Mouse (Mus musculus) kidney, adult 2 months (tissue): ENCODE measurements around the gene Hcn4. TPM values are rescaled to one million over a fixed set of nuclear protein-coding genes. Genes with fewer than 3 reads are reported as not detected.

Experiments
- DNase-seq: peaks from one replicate; pipeline ENCODE4 v3.0.0; 2021
- H3K27ac ChIP-seq: fragments of 200-500 bp; 2 replicates; pipeline ENCODE4 v1.5.1; 2012; ENCODE audit warnings: low read depth, low read length, control low read depth, inconsistent platforms; ENCODE audit not compliant: insufficient read depth
- H3K27me3 ChIP-seq: fragments of 200-500 bp; replicated peaks from 2 replicates; pipeline ENCODE4 v1.6.1; 2012; ENCODE audit warnings: mild to moderate bottlenecking, moderate library complexity, low read length, inconsistent platforms; ENCODE audit not compliant: control insufficient read depth, insufficient read depth
- H3K36me3 ChIP-seq: fragments of 200-500 bp; 2 replicates; pipeline ENCODE4 v1.6.1; 2012; ENCODE audit warnings: mild to moderate bottlenecking, moderate library complexity, low read length, inconsistent platforms; ENCODE audit not compliant: control insufficient read depth, insufficient read depth
- H3K4me1 ChIP-seq: fragments of 200-500 bp; 2 replicates; pipeline ENCODE4 v1.6.1; 2011; ENCODE audit warnings: low read length; ENCODE audit not compliant: control insufficient read depth, insufficient read depth
- H3K4me3 ChIP-seq: fragments of 200-500 bp; 2 replicates; pipeline ENCODE4 v1.5.1; 2011; ENCODE audit warnings: mild to moderate bottlenecking, low read depth, low read length, control low read depth; ENCODE audit not compliant: insufficient read depth
- CTCF ChIP-seq: fragments of 200-500 bp; conservative IDR thresholded peaks from 2 replicates; pipeline ENCODE4 v1.5.1; 2011; ENCODE audit warnings: low read depth, mild to moderate bottlenecking, control low read depth, low read length, moderate library complexity, mixed read lengths; ENCODE audit not compliant: insufficient read depth, insufficient read length
- POLR2A ChIP-seq: fragments of 200-500 bp; IDR thresholded peaks from one replicate; pipeline ENCODE4 v1.6.1; 2011; ENCODE audit warnings: low read depth, low read length, control low read depth
- WGBS: fragments of 180-500 bp; shearing (Covaris S2); methylation state at CpG from one replicate; pipeline ENCODE4 v1.1.7; 2018; 5-methylcytosine and 5-hydroxymethylcytosine counted together
- polyA plus RNA-seq: library from polyadenylated mRNA; depleted of rRNA; stranded (reverse); fragments of >200 nt; gene quantifications from 2 replicates; pipeline ENCODE4 v1.2.3, GENCODE M21; 2012

Gene Hcn4
- polyA plus RNA-seq, 1 experiment = 0.25 TPM

DNA sequence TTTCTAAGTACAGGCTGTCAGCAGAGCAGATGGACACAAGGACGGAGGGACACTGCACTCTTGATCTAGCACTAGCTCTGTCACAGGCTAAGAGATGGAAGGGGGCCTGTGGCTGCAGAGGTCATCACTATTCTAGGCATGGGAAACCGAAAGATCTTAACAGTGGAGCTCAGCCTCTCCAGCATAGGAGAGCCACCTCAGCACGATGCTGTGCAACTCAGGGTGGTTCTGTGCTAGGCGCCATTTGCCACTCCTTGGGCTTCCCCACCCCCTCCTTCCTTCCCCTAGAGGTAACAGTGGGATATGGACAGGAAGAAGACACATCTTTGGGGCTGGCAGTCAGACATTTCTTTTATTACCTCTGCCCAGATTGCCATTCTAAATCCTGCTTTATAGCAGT is 51.1 kb downstream of the Hcn4 start:
- Histone ChIP-seq H3K27me3 (no peaks in the 10 kb centered on the region), H3K4me3 (no peak overlapping the region), H3K36me3 (no peaks in the 10 kb centered on the region), H3K27ac (no peak overlapping the region), H3K4me1 (no peaks in the 10 kb centered on the region)
- DNase-seq = no peak
- 84% methylated on average over 4 of the region's 4 CpGs for WGBS
- TF ChIP-seq POLR2A (no peak), CTCF (no peak)

DNA sequence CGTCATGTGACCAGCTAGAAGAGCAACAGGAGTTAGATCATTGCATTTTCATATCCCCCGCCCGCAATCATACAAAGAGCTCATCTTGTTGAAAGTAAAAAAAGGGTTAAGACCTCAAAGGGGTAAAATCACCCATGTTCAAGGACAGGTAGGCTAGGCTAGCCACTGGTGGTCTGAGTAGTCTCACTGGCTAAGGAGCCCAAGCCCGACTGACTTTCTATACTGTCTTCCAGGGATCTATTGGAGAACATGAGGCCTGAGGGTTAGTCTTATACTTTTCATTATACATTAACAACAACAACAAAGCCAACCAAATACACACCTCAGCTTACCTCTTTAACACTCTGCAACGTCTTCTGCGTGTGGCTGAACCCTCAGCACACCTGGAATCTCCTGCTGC is 52.2 kb downstream of the Hcn4 start:
- no peak overlapping the region for H3K27ac ChIP-seq
- H3K36me3 ChIP-seq = no peaks in the 10 kb centered on the region; the same call in 1 of the 2 replicates
- DNase-seq = no peak
- TF ChIP-seq POLR2A (no peak), CTCF (no peak)
- no peak overlapping the region for H3K4me3 ChIP-seq
- H3K27me3 ChIP-seq = no peaks in the 10 kb centered on the region
- WGBS = 93% methylated on average over 6 of the region's 6 CpGs
- H3K4me1 ChIP-seq = no peaks in the 10 kb centered on the region

DNA sequence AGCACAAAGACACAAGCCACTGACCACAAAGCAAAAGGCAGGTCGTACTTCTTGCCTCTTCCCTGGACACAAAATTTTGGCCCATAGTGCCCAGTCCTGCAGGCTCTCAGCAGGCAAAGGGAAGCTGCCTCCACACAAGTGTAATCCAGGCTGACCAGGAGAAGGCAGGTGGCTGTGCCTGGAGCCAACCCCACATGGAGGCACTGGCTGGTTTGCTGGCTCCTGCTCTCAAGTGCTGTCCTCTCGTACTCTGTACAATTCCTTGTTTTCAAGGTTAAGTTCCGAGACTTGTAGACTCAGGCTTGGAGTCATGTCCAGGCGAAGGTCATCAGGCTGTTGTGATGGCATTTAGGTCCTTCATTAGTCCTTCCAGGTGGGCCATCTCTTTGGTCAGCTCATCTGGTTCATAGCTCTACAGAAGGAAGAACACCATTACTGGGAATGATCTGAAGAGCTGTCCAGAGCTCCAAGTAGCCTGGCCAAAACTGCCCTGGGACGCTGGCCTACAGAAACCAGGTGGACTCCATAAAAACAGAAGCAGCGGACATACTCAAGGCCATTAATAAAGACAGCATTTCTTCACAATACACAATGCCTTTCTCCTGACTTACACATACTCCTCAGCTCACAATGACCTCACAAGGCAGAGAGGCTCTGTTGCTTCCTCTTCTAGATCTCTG is 53.9 kb downstream of the Hcn4 start:
- Histone ChIP-seq H3K27ac (no peak overlapping the region), H3K36me3 (no peaks in the 10 kb centered on the region; the same call in 1 of the 2 replicates), H3K27me3 (no peaks in the 10 kb centered on the region), H3K4me1 (no peaks in the 10 kb centered on the region), H3K4me3 (no peak overlapping the region)
- WGBS = 90% methylated on average over 6 of the region's 6 CpGs
- no peak for TF ChIP-seq CTCF
- no peak for TF ChIP-seq POLR2A
- DNase-seq = no peak

DNA sequence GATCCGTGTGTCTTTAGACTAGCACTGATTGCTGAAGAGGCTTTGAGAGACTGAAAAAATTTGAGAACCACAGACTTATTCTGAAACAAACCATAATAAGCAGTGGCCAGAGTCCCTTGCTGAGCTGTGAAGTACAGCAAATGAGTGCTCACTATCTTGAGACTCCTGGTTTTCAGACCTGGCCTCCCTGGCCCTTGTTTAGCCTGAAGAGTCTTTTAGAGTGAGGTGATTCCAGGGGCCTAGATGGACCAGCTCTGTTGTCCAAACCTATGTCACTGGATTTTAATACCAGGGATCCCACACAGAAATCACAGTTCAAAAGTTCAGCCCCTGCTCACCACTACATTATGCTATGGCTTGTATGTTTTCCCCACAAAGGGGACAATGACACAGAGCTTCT is 56.6 kb downstream of the Hcn4 start:
- 93% methylated on average over 1 of the region's 1 CpGs for WGBS
- H3K36me3 ChIP-seq = no peaks in the 10 kb centered on the region; the same call in 1 of the 2 replicates

DNA sequence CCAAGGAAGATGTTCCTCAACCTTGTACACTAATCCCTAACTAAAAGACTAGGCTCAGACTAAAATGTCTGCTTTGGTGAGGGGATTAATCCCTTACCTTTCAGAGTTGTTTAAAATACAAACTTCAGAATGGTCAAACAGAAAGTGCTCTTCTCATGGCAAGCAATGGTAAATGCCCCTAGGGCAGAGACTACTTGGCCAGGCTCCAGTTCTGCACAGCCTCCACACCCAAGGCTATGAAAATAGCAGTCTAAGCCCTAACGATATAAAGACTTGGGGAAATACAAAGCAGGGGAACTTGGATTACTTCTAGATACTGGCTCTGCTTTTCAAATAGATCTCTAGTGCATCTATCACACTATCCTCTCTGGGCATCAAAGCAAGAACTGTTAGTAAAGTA is 59.5 kb downstream of the Hcn4 start:
- Histone ChIP-seq H3K4me1 (no peaks in the 10 kb centered on the region), H3K36me3 (no peaks in the 10 kb centered on the region; the same call in 1 of the 2 replicates), H3K27me3 (no peaks in the 10 kb centered on the region), H3K27ac (no peak overlapping the region), H3K4me3 (no peak overlapping the region)
- WGBS = 16% methylated on average over 1 of the region's 1 CpGs
- peak; percentile 52 for DNase-seq
- no peak for TF ChIP-seq POLR2A
- TF ChIP-seq CTCF = no peak

More for the DNA sequence above, 56.6 kb downstream of the Hcn4 start:
- TF ChIP-seq CTCF = no peak
- TF ChIP-seq POLR2A = no peak
- Histone ChIP-seq H3K4me3 (no peak overlapping the region), H3K4me1 (no peaks in the 10 kb centered on the region), H3K27me3 (no peaks in the 10 kb centered on the region), H3K27ac (no peak overlapping the region)
- DNase-seq = no peak

DNA sequence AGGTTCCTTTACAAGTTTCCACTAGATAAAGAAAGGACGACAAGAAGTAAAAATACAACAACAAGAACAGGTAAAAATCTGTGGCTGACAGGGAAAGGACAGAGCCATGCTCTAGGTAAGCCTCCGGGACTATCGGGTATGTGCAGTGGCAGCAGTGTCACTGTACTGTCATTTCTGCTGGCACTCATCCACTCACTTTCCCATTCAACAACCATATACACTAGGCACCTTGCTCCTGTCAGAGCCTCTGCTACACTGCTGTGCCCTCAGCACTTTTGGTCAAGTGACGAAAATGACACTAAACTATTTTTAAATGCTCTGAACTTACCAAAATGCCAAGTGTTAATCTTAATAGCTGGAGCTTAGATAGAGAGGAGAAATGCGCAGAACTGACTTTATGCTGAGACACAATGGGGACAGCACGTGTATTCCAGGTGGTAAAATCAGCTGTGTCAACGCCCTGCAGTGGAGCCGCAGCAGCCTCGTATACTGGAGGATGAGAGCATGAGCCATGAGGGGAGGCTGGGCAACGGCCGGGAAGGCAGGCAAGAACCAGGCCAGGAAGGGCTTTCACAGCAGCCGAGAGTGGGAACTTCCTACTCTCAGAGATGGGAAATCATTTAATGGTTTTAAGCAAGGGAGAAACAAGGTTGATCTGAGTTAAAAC is 66.7 kb downstream of the Hcn4 start:
- Histone ChIP-seq H3K4me3 (no peak overlapping the region), H3K4me1 (no peaks in the 10 kb centered on the region), H3K27ac (no peak overlapping the region), H3K36me3 (peaks cover 4% of the 10 kb centered on the region; the same call in 1 of the 2 replicates), H3K27me3 (no peaks in the 10 kb centered on the region)
- TF ChIP-seq CTCF = no peak
- TF ChIP-seq POLR2A = no peak
- no peak for DNase-seq
- 89% methylated on average over 12 of the region's 12 CpGs for WGBS

DNA sequence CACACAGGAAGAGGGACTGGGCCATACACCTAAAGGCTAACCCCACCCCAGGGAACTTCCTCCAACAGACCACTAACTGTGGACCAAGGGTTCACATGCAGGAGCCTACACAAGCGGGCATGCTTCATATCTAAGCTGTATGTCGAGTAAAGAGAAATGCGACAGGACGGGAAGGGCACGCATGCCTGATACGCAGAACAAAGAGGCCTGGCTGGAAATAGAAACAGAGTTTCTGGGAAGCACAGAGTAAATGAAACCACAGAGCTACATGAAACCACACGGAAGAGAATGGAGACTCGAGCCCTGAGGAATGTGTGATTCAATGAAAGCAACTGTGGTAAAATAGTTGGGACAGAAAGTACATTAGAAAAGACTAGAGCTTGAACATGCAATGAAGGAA is 67.7 kb downstream of the Hcn4 start:
- Histone ChIP-seq H3K27ac (no peak overlapping the region), H3K36me3 (peaks cover 4% of the 10 kb centered on the region; the same call in 1 of the 2 replicates), H3K4me3 (no peak overlapping the region), H3K4me1 (no peaks in the 10 kb centered on the region), H3K27me3 (no peaks in the 10 kb centered on the region)
- DNase-seq = no peak
- no peak for TF ChIP-seq CTCF
- no peak for TF ChIP-seq POLR2A
- WGBS = 92% methylated on average over 8 of the region's 8 CpGs
